Mouse (Mus musculus): Measurements from ENCODE around the gene Fgfr2.

Gene Fgfr2

GRCm38 (mm10) chr7:130943280-130943895 lies 2179.8 kb downstream of the Fgfr2 start:
- in situ Hi-C loops (cut with MseI, MboI), result no loop called here

- in situ Hi-C loops (cut with MseI, MboI), result no loop called here
Measured at GRCm38 (mm10) chr7:130940733-130941132, 2182.4 kb downstream of the Fgfr2 start.

DNA sequence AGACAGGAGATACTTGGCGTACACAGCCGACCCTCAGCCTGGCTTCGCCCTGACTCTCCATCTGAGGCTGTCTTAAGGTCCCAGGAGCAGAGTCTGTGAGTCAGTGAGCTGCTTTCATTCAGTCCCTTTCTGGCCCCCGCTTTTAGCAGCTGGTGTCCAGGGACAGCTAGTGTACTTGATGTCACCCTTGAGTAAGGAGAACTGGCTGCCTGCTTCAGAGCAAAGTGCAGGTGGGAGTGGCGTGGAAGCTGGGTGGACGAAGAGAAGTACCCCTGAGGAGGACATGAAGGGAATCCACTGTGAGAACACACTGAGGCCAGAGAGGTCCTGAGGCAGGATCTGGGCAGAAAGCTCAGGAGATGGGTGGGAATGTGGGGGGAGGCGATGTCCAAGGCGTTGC lies 2184.3 kb downstream of the Fgfr2 start:
- in situ Hi-C loops (cut with MseI, MboI), result no loop called here

- in situ Hi-C loops (cut with MseI, MboI), result no loop called here
Measured at GRCm38 (mm10) chr7:130938005-130938404, 2185.1 kb downstream of the Fgfr2 start.

DNA sequence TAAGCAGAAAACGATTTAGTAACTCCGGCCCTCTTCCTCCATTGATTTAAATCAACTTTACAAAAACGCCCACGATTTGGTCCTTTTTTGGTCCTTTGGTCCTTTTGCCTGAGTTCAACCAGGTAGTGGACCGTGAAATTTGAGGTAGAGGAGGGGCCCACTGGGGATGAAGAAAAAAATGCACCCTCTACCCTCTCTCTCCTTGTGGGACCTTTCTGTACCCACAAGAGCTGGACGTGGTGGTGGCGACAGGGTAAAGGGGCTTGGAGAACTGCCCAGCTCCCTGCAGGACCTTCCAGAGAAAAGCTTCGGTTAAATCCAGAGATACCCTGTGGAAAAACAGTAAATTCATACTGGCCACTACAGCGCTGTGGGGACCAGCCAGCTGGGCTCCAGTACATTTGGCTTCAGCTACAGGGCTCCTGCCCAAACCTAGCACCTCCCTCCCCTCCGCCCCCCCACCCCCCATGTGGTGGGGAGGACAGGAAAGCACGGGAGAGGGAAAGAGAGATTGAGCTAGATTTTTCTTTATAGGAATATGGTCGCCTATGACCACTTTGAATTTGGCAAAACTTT lies 2185.8 kb downstream of the Fgfr2 start:
- in situ Hi-C loops (cut with MseI, MboI), result no loop called here

DNA sequence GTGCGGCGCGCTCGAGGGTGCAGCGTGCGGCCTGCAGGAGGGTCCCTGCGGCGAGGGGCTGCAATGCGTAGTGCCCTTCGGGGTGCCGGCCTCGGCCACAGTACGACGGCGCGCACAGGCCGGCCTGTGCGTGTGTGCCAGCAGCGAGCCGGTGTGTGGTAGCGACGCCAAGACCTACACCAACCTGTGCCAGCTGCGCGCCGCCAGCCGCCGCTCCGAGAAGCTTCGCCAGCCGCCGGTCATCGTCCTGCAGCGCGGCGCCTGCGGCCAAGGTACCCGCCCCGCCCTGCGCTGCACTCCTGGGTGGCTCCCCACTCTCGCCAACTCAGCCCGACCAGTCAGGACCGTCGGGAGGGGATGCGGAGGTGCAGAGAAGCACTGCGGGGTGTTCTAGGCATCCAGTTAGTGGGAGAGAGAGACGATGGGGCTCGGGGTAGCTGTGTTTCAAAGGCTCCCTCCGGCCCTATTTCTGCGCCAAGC lies 2186.6 kb downstream of the Fgfr2 start:
- in situ Hi-C loops (cut with MseI, MboI), result no loop called here

- in situ Hi-C loops (cut with MseI, MboI), result no loop called here
Measured at GRCm38 (mm10) chr7:130935793-130936471, 2187.2 kb downstream of the Fgfr2 start, which contains the start of gene Htra1. Htra1 (plus strand) TSS chr7:130936111.

DNA sequence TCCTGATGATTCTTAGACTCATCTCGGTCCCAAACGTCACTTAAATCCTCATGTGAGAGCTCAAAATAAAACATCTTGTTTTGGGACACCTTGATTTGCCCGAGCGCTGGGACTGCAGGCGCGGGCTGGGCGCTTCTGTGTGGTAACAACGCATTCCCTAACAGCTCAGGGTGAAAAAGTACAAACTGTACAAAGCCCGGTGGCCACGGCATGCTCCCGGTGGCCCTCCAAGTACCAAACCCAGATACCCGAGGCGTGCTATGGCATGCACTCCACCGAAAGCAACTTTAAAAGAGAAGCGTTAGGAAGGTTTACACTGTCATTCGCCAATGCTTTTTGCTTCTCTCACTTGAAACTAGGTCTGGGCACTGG lies 2187.7 kb downstream of the Fgfr2 start:
- in situ Hi-C loops (cut with MseI, MboI), result no loop called here

DNA sequence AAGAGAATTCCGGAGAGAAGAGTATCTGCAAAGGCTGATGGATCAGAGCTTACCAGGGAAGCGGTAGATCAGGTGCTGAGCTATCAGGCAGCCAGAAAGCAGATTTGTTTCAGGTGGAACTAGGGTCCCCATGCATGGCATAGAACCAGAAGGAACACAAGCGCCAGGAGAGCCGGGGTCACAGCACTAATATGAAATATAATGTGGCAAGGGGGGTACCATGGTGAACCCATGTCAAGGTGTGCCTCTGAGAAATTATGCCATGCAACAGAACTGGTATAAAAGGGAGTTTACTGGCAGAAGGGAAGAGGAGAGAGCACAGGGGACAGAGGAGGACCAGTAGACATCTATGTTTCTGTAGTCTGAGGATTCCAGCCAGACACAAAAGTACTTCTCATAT lies 2188.5 kb downstream of the Fgfr2 start:
- in situ Hi-C loops (cut with MseI, MboI), result no loop called here

GRCm38 (mm10) chr7:130932921-130933320 lies 2190.2 kb downstream of the Fgfr2 start:
- in situ Hi-C loops (cut with MseI, MboI), result no loop called here

DNA sequence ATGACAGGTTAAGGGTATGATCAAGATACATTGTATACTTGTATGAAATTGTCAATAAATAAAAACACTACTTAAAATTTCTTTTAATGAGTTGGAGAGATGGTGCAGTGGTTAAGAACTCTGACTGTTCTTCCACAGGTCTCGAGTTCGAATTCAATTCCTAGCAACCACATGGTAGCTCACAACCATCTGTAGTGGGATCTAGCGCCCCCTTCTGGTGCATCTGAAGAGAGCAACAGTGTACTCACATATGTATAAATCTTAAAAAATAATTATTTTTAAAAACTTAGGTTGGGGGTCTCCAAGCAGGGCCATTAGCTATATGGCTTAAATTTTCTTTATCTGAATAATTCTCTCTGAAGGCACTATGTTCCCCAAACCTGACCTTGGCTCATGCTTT lies 2192.7 kb downstream of the Fgfr2 start:
- in situ Hi-C loops (cut with MseI, MboI), result no loop called here

GRCm38 (mm10) chr7:130922981-130923731 lies 2200.0 kb downstream of the Fgfr2 start:
- in situ Hi-C loops (cut with MseI, MboI), result no loop called here

DNA sequence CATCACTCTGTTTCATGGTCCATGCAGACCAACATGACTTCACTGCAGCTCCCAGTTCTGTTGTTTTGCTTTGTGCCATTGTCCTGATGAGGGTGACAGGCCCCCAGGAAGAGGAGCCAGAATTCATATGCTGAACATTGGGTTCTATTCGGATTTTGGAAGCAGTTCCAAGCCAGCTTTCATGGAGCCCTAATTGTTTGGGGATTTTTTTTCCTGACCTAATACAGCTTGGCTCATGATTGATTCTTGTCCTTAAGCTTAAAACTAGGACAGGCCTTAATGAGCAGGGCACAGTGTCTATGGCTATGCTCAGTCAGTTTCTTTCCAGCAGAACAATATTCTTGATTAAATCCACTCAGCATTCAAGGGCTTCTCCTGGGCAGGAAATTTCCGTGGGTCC lies 2204.9 kb downstream of the Fgfr2 start:
- in situ Hi-C loops (cut with MseI, MboI), result loop anchor here in 1 of 2 experiments (10.0 kb wide), 1 partner anchor 143 kb away; the partner anchor contains the start of gene Btbd16

- in situ Hi-C loops (cut with MseI, MboI), result loop anchor here in 1 of 2 experiments (10.0 kb wide), 1 partner anchor 140 kb away; the partner anchor contains the start of gene Btbd16
Measured at GRCm38 (mm10) chr7:130914693-130915363, 2208.3 kb downstream of the Fgfr2 start.

GRCm38 (mm10) chr7:130910841-130911240 lies 2212.3 kb downstream of the Fgfr2 start:
- in situ Hi-C loops (cut with MseI, MboI), result loop anchor here in 1 of 2 experiments (10.0 kb wide), 1 partner anchor 136 kb away; the partner anchor contains the start of gene Btbd16

DNA sequence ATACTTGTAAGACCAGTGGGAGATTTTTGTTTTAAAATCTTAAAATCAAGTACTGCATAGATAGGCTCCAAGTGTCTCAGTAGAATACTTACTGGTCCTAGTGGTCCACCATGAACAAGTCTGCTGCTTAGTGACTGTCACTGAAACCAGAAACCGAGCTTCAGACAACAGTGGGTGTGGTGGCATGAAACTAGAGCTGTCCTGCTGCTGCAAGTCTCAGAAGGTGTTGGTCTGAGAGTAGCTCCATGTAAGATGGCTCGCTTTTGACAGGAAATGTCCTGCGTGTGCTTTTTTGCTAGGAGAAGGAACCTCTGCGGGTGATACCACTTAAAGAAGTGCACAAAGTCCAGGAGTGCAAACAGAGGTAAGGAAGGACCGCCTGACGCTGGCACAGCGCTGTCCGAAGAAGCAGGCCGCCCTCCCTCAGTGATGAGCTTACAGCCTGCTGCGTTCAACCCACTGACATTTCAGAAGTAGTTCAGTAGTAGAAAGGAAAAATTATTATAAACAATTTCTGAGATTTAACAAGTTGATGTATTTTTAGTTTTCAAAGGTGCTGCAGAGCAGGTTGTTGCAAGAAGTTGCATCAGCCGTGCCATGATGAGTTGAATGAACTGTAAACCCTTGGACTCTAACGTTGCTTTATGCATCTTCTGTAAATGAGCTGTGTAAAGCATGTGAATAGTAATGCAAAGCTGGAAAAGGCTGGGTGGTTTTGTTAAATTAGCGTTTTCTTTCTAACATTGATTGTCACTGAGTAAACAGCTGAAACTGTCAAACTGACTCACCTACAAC lies 2218.4 kb downstream of the Fgfr2 start:
- in situ Hi-C loops (cut with MseI, MboI), result no loop called here

DNA sequence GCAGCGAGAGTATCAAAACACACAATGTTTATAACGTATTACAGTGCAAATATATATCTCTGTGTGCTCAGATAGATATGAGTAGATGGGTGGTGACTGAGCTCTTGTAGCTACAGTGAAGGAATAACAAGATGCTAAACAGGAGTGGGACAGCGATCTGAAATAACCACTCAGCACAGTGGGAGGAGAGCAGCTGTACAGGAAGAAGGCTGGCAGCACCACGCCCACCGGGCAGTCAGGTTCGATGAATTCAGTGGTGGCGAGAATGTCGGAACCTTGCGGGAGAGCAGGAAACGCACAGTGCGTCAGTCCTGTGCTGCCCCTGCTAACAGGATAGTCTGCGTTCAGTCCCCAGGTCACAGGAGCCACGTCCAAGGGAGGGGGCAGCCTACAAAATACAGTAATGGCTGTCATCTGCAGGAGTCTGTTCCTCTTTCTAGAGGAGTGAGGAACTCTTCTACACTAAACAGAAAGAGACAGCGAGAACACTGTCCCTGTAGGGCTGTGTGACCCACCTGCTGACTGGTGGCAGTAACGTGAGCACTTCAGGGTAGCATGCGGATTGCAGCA lies 2219.6 kb downstream of the Fgfr2 start:
- in situ Hi-C loops (cut with MseI, MboI), result no loop called here

DNA sequence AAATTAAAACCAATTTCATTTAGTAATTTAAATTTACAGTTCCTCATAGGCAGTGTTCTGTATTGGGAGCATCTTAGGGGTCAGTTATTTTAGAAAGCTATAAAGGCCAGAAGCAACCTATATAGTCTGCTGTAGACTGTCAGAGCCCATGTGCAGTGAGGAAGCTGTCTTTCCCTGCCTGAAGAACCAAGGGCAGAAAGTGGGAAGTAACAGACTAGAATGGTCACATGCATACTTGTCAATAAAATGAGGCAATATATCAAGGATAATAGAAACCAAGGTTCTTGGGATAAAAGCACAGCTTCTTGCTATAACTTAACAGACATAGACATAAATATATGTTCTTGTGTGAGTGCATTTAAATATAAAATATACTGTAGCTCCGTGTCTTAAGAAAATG lies 2220.2 kb downstream of the Fgfr2 start:
- in situ Hi-C loops (cut with MseI, MboI), result no loop called here

- in situ Hi-C loops (cut with MseI, MboI), result no loop called here
Measured at GRCm38 (mm10) chr7:130900233-130900848, 2222.8 kb downstream of the Fgfr2 start.

- in situ Hi-C loops (cut with MseI, MboI), result no loop called here
Measured at GRCm38 (mm10) chr7:130898373-130898772, 2224.8 kb downstream of the Fgfr2 start.

All from mouse trophoblast stem cell (cell line).